Comparison of ENCODE assay signal across 8 mouse cellular contexts in genomic region chr9:60998086-60998785, GRCm38 (mm10).
A peak's percentile ranks its signal among the peaks of the same experiment; 100 is the strongest.
DNase-seq lines count a peak whose midpoint lies in the region; ATAC-seq and TF ChIP-seq lines count a peak whose summit lies in the region.

No protein-coding gene starts in this region.

- no peak for TF ChIP-seq POLR2A in heart, adult 2 months (IDR thresholded peaks at IDR 0.05; ENCODE audit: insufficient read depth, low read depth, low read length)
- no peak for TF ChIP-seq POLR2A in brain, embryonic 14.5 days (IDR thresholded peaks at IDR 0.05; ENCODE audit: borderline replicate concordance, extremely low read depth, insufficient read depth, insufficient read length, poor library complexity, severe bottlenecking)

- TF ChIP-seq CTCF in heart, adult 2 months (IDR thresholded peaks at IDR 0.05), result peak; percentile 42
- TF ChIP-seq CTCF in brain, embryonic 14.5 days (IDR thresholded peaks at IDR 0.05; ENCODE audit: borderline replicate concordance, extremely low read depth, insufficient read depth, insufficient read length), result peak; percentile 24; the same call in 1 of the 2 replicates
- TF ChIP-seq CTCF in stomach, postnatal 0 days (IDR thresholded peaks at IDR 0.05; ENCODE audit: low read depth), result peak; percentile 78

- DNase-seq in heart, adult 2 months, result peak in 1 of 2 experiments; percentile 48
- no peak for DNase-seq in heart, embryonic 10.5 days (ENCODE audit: low spot score)
- peak; percentile 70 to 73 for DNase-seq in B cell, adult 2 months
- DNase-seq in brain, embryonic 14.5 days (ENCODE audit: low read depth), result peak; percentile 51
- DNase-seq in lung, postnatal 25 days (ENCODE audit: low spot score), result peak; percentile 54
- no peak for DNase-seq in stomach, postnatal 0 days (ENCODE audit: low spot score)
- DNase-seq in embryo, embryonic 10.5 days (ENCODE audit: low spot score), result no peak

- H3K27me3 ChIP-seq in heart, adult 2 months (ENCODE audit: control insufficient read depth, insufficient read depth, low read length), result no peaks in the 10 kb centered on the region
- H3K27me3 ChIP-seq in heart, embryonic 10.5 days (ENCODE audit: insufficient read depth, poor library complexity, severe bottlenecking), result peaks cover 40% of the 10 kb centered on the region
- no peaks in the 10 kb centered on the region for H3K27me3 ChIP-seq in stomach, postnatal 0 days (ENCODE audit: control insufficient read depth, insufficient read depth, low read length)
- H3K27me3 ChIP-seq in midbrain, embryonic 16.5 days (ENCODE audit: control insufficient read depth, insufficient read depth, low read depth, low read length), result no peaks in the 10 kb centered on the region

- intact Hi-C loops in heart, adult 2 months (cut with DNase I), result no loop called here

- no peak overlapping the region for H3K9ac ChIP-seq in heart, adult 2 months (ENCODE audit: low read depth, low read length)
- H3K9ac ChIP-seq in stomach, postnatal 0 days (ENCODE audit: low read length), result no peak overlapping the region
- H3K9ac ChIP-seq in midbrain, embryonic 16.5 days (ENCODE audit: low read depth, low read length), result no peak overlapping the region

- H3K4me1 ChIP-seq in heart, adult 2 months (ENCODE audit: control insufficient read depth, insufficient read depth, low read length), result no peaks in the 10 kb centered on the region
- H3K4me1 ChIP-seq in heart, embryonic 10.5 days, result peaks cover 18% of the 10 kb centered on the region; the same call in 1 of the 2 replicates
- H3K4me1 ChIP-seq in stomach, postnatal 0 days (replicated peaks; ENCODE audit: control insufficient read depth, insufficient read depth), result no peaks in the 10 kb centered on the region
- H3K4me1 ChIP-seq in midbrain, embryonic 16.5 days (ENCODE audit: control insufficient read depth, insufficient read depth, low read length), result peaks cover 6% of the 10 kb centered on the region; the same call in 1 of the 2 replicates

- no peak overlapping the region for H3K27ac ChIP-seq in heart, adult 2 months
- no peak overlapping the region for H3K27ac ChIP-seq in heart, embryonic 10.5 days
- H3K27ac ChIP-seq in stomach, postnatal 0 days (replicated peaks), result no peak overlapping the region
- H3K27ac ChIP-seq in midbrain, embryonic 16.5 days (ENCODE audit: low read length), result no peak overlapping the region

- no peak for ATAC-seq in stomach, postnatal 0 days (ENCODE audit: low FRiP score, low TSS enrichment)
- ATAC-seq in midbrain, embryonic 16.5 days, result no peak

- H3K4me2 ChIP-seq in stomach, postnatal 0 days (replicated peaks; ENCODE audit: low read depth), result no peak overlapping the region
- no peak overlapping the region for H3K4me2 ChIP-seq in midbrain, embryonic 16.5 days (ENCODE audit: low read length)

- H3K36me3 ChIP-seq in heart, adult 2 months (ENCODE audit: control insufficient read depth, insufficient read depth, low read length), result no peaks in the 10 kb centered on the region
- H3K36me3 ChIP-seq in heart, embryonic 10.5 days, result no peaks in the 10 kb centered on the region
- H3K36me3 ChIP-seq in stomach, postnatal 0 days (ENCODE audit: control insufficient read depth, insufficient read depth, low read length), result no peaks in the 10 kb centered on the region
- H3K36me3 ChIP-seq in midbrain, embryonic 16.5 days (ENCODE audit: control insufficient read depth, insufficient read depth, low read length), result no peaks in the 10 kb centered on the region

- no peak overlapping the region for H3K4me3 ChIP-seq in heart, adult 2 months
- no peak overlapping the region for H3K4me3 ChIP-seq in heart, embryonic 10.5 days
- H3K4me3 ChIP-seq in stomach, postnatal 0 days (ENCODE audit: low read depth, low read length), result no peak overlapping the region
- no peak overlapping the region for H3K4me3 ChIP-seq in midbrain, embryonic 16.5 days (ENCODE audit: low read depth, low read length)

- no peaks in the 10 kb centered on the region for H3K79me2 ChIP-seq in heart, adult 2 months (replicated peaks; ENCODE audit: control insufficient read depth, insufficient read depth, low read length)

- TF ChIP-seq EP300 in heart, adult 2 months (IDR thresholded peaks at IDR 0.05; ENCODE audit: insufficient read depth, low read depth, low read length), result no peak
- TF ChIP-seq EP300 in stomach, postnatal 0 days (optimal IDR thresholded peaks at IDR 0.05), result no peak

- H3K9me3 ChIP-seq in heart, embryonic 10.5 days, result no peaks in the 10 kb centered on the region
- no peaks in the 10 kb centered on the region for H3K9me3 ChIP-seq in stomach, postnatal 0 days (ENCODE audit: control insufficient read depth, low read length)
- H3K9me3 ChIP-seq in midbrain, embryonic 16.5 days (replicated peaks; ENCODE audit: control insufficient read depth, low read length, poor library complexity, severe bottlenecking), result no peaks in the 10 kb centered on the region

- 62% methylated on average over 3 of the region's 3 CpGs for WGBS in heart, adult 2 months
- WGBS in heart, embryonic 10.5 days, result 73% methylated on average over 3 of the region's 3 CpGs
- WGBS in stomach, postnatal 0 days, result 61% methylated on average over 3 of the region's 3 CpGs
- 84% methylated on average over 3 of the region's 3 CpGs for WGBS in midbrain, embryonic 16.5 days

Comparison
In these comparisons a context has a peak if more than half of its experiments do, and no peak if none do; other contexts are left out.
1. DNase-seq: peak in B cell, adult 2 months (2 of 2), brain, embryonic 14.5 days (single experiment) and lung, postnatal 25 days (single experiment); none in heart, embryonic 10.5 days (single experiment), stomach, postnatal 0 days (single experiment) and embryo, embryonic 10.5 days (single experiment).
2. CTCF ChIP-seq: peak in every context shown above with its lines; median percentile 78 in stomach, postnatal 0 days; 42 in heart, adult 2 months; 24 in brain, embryonic 14.5 days.